Mouse (Mus musculus) midbrain, embryonic 14.5 days (tissue): ENCODE measurements around the gene Nectin2. TPM values are rescaled to one million over a fixed set of nuclear protein-coding genes. Genes with fewer than 3 reads are reported as not detected.

Experiments used
- ATAC-seq: fragments of 200-750 bp; cut with Nextera tagmentation; 2 replicates; pipeline ENCODE4 v1.8.0; 2017; ENCODE audit warnings: moderate number of reproducible peaks, moderate library complexity; ENCODE audit not compliant: low FRiP score, low TSS enrichment
- DNase-seq: peaks from one replicate; pipeline ENCODE4 v3.0.0-alpha.2; 2015
- H3K27ac ChIP-seq: fragments of 300-500 bp; sonication (generic); replicated peaks from 2 replicates; pipeline ENCODE4 v1.5.1; 2014; ENCODE audit warnings: mild to moderate bottlenecking, low read depth, low read length, moderate library complexity
- H3K27me3 ChIP-seq: fragments of 300-500 bp; sonication (generic); 2 replicates; pipeline ENCODE4 v1.6.1; 2014; ENCODE audit warnings: low read length, control low read depth, mixed read lengths; ENCODE audit not compliant: control insufficient read depth, insufficient read depth
- H3K36me3 ChIP-seq: fragments of 300-500 bp; sonication (generic); 2 replicates; pipeline ENCODE4 v1.6.1; 2014; ENCODE audit warnings: low read length, control low read depth; ENCODE audit not compliant: control insufficient read depth, insufficient read depth
- H3K4me1 ChIP-seq: fragments of 300-500 bp; sonication (generic); 2 replicates; pipeline ENCODE4 v1.6.1; 2014; ENCODE audit warnings: mild to moderate bottlenecking, antibody characterized with exemption, low read length, control low read depth; ENCODE audit not compliant: control insufficient read depth, insufficient read depth
- H3K4me2 ChIP-seq: fragments of 300-500 bp; sonication (generic); 2 replicates; pipeline ENCODE4 v1.6.1; 2014; ENCODE audit warnings: mild to moderate bottlenecking, low read length, moderate library complexity
- H3K4me3 ChIP-seq: fragments of 300-500 bp; sonication (generic); replicated peaks from 2 replicates; pipeline ENCODE4 v1.5.1; 2014; ENCODE audit warnings: low read depth, low read length
- H3K9ac ChIP-seq: fragments of 300-500 bp; sonication (generic); replicated peaks from 2 replicates; pipeline ENCODE4 v1.6.1; 2014; ENCODE audit warnings: mild to moderate bottlenecking, low read length, moderate library complexity
- H3K9me3 ChIP-seq: fragments of 300-500 bp; sonication (generic); 2 replicates; pipeline ENCODE4 v1.6.1; 2016; ENCODE audit warnings: low read length, control low read depth, mixed read lengths; ENCODE audit not compliant: control insufficient read depth
- WGBS: fragments of 180-500 bp; shearing (Covaris S2); extraction: QIAGEN DNeasy Blood & Tissue Kit; methylation state at CpG from one replicate; pipeline ENCODE4 v1.1.7; 2014; 5-methylcytosine and 5-hydroxymethylcytosine counted together
- polyA plus RNA-seq: library from polyadenylated mRNA; unstranded; fragments of >200 nt; fragmentation: Nextera tagmentation; extraction: Ambion mirVana; gene quantifications from 2 replicates; pipeline ENCODE4 v1.2.1, GENCODE M21; 2014

Nectin2 gene
- polyA plus RNA-seq, 1 experiment from 2014 or later: 41.1 TPM

DNA sequence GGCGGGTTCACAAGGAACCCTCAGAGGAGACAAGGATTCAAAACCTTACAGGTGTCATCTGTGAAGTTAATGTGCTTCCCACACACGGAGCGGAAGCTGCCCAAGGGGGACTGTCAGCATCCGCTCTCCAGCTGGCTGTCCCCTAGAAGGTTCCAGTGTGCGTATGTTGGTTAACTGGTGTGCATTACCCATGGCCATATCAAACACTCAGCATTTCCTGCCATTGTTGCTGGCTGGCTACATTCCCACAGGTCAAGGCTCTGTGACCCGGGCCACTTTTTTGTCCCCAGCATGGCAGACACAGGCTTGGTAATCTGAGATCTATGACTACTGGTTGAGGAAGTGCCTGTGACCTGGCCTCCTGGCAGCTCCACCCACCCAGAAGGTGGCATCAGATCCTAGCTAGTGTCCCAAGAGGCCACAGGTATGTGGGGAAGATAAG lies 27.5 kb downstream of the Nectin2 start:
- Histone ChIP-seq H3K27ac (no peak overlapping the region), H3K4me3 (no peak overlapping the region), H3K36me3 (peaks cover 53% of the 10 kb centered on the region), H3K27me3 (no peaks in the 10 kb centered on the region), H3K9me3 (peaks cover 6% of the 10 kb centered on the region; the same call in 1 of the 2 replicates), H3K9ac (no peak overlapping the region), H3K4me1 (no peaks in the 10 kb centered on the region), H3K4me2 (no peak overlapping the region)
- DNase-seq (no peak), ATAC-seq (no peak)
- 93% methylated on average over 6 of the region's 6 CpGs for WGBS

- Histone ChIP-seq H3K36me3 (peaks cover 20% of the 10 kb centered on the region), H3K9me3 (peaks cover 6% of the 10 kb centered on the region; the same call in 1 of the 2 replicates), H3K27me3 (no peaks in the 10 kb centered on the region), H3K9ac (no peak overlapping the region), H3K27ac (no peak overlapping the region), H3K4me2 (no peak overlapping the region), H3K4me1 (peaks cover 11% of the 10 kb centered on the region), H3K4me3 (no peak overlapping the region)
- 95% methylated on average over 4 of the region's 4 CpGs for WGBS
- DNase-seq (no peak), ATAC-seq (no peak)
Measured at GRCm38 (mm10) chr7:19719200-19719599, 31.1 kb downstream of the Nectin2 start.

GRCm38 (mm10) chr7:19718297-19718952 lies 31.9 kb downstream of the Nectin2 start:
- H3K4me1 ChIP-seq: peaks cover 15% of the 10 kb centered on the region
- no peak overlapping the region for H3K4me3 ChIP-seq
- 96% methylated on average over 5 of the region's 5 CpGs for WGBS
- peaks cover 12% of the 10 kb centered on the region for H3K36me3 ChIP-seq
- DNase-seq (no peak), ATAC-seq (no peak)
- peaks cover 6% of the 10 kb centered on the region; the same call in 1 of the 2 replicates for H3K9me3 ChIP-seq
- H3K9ac ChIP-seq: no peak overlapping the region
- no peak overlapping the region for H3K27ac ChIP-seq
- H3K4me2 ChIP-seq: no peak overlapping the region
- H3K27me3 ChIP-seq: no peaks in the 10 kb centered on the region

GRCm38 (mm10) chr7:19717346-19717745 lies 32.9 kb downstream of the Nectin2 start:
- 90% methylated on average over 4 of the region's 4 CpGs for WGBS
- no peak overlapping the region for H3K4me3 ChIP-seq
- no peak for DNase-seq
- no peak overlapping the region for H3K9ac ChIP-seq
- H3K36me3 ChIP-seq: peaks cover 10% of the 10 kb centered on the region; the same call in 1 of the 2 replicates
- H3K4me2 ChIP-seq: no peak overlapping the region
- peaks cover 6% of the 10 kb centered on the region; the same call in 1 of the 2 replicates for H3K9me3 ChIP-seq
- no peak for ATAC-seq
- H3K27ac ChIP-seq: no peak overlapping the region
- H3K4me1 ChIP-seq: peaks cover 15% of the 10 kb centered on the region
- no peaks in the 10 kb centered on the region for H3K27me3 ChIP-seq

DNA sequence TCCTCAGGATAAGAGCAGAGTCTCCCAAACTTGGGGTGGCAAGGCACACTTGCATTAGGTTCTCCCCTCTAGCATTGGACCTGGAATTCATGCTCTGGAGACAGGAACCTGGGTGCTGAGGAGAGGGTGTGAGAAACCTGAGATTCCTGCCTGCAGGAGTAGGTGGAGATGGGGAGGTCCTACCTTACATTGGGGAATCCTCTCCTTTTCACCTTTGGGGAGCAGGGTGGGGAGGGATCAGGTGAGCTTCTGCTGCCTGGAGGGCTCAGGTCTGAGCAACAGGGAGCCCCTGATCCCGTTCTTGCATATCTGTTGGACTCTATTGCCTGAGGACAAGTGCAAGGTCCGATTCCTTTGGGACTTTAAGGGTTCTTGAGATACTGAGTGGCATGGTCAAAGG lies 33.5 kb downstream of the Nectin2 start:
- no peak for ATAC-seq
- H3K4me3 ChIP-seq: peak overlapping the region; percentile 40; the same call in 1 of the 2 replicates
- peaks cover 15% of the 10 kb centered on the region for H3K36me3 ChIP-seq
- H3K9ac ChIP-seq: peak overlapping the region; percentile 46; the same call in 1 of the 2 replicates
- no peaks in the 10 kb centered on the region for H3K27me3 ChIP-seq
- peaks cover 15% of the 10 kb centered on the region for H3K4me1 ChIP-seq
- peaks cover 6% of the 10 kb centered on the region; the same call in 1 of the 2 replicates for H3K9me3 ChIP-seq
- peak overlapping the region; percentile 67 for H3K4me2 ChIP-seq
- no peak for DNase-seq
- H3K27ac ChIP-seq: peak overlapping the region; percentile 91
- WGBS: 93% methylated on average over 2 of the region's 2 CpGs

GRCm38 (mm10) chr7:19716055-19716682 lies 34.1 kb downstream of the Nectin2 start:
- ATAC-seq: no peak
- H3K27ac ChIP-seq: peak overlapping the region; percentile 91
- H3K4me3 ChIP-seq: peak overlapping the region; percentile 40
- peaks cover 15% of the 10 kb centered on the region for H3K4me1 ChIP-seq
- peak overlapping the region; percentile 46; the same call in 1 of the 2 replicates for H3K9ac ChIP-seq
- WGBS: 6% methylated on average over 18 of the region's 18 CpGs
- no peaks in the 10 kb centered on the region for H3K27me3 ChIP-seq
- peaks cover 5% of the 10 kb centered on the region; the same call in 1 of the 2 replicates for H3K9me3 ChIP-seq
- H3K4me2 ChIP-seq: peak overlapping the region; percentile 67
- no peak for DNase-seq
- peaks cover 20% of the 10 kb centered on the region for H3K36me3 ChIP-seq

DNA sequence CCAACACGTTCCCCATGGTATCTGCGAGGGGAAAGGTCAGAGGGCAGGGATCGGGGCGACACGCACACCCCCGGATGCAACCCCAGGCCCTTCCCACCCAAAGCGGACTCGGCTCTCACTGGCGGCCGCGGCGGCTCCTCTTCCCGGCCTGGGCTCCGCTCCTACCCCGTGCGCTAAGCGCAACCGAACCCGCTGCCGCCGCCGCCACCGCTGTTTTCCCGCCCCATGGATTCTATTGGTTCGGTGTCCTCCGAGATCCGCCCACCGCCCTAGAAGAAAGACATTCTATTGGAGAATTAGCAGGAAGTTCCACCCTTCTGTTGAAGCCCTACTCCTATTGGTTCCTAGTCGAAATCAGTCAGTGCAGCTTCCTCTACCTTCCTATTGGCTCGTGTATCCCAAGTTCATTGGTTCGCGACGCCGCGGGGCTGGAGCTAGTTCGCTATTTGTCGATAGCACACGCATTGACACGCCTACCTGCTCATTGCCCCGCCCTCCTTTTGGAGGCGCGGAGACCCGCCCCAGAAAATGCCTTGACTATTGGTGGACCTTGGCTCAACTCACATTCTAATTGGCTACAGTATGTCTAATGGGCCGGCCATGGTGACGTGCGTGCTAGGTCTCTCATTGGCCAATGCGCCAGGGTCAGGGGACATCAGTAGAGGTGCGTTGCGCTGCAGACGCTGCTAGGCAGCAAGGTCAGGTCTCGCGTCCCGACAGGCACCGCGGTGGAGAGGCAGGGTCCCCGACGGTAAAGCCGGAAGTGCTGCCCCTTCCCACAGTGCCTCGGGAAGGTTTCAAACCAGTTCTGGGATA lies 34.8 kb downstream of the Nectin2 start, which contains the start of gene Tomm40:
Gene Tomm40, minus strand, starts transcription at position 200 of the 816 bp plus-strand sequence.
- Histone ChIP-seq H3K4me3 (peak within 1 kb of the TSS; percentile 96), H3K4me2 (peak within 1 kb of the TSS; percentile 98), H3K27me3 (no peaks in the 10 kb centered on the region), H3K4me1 (peaks cover 15% of the 10 kb centered on the region), H3K36me3 (peaks cover 26% of the 10 kb centered on the region), H3K9ac (peak within 1 kb of the TSS; percentile 92), H3K9me3 (no peaks in the 10 kb centered on the region), H3K27ac (peak within 1 kb of the TSS; percentile 91)
- WGBS: under 1% methylated on average over 58 of the region's 59 CpGs
- ATAC-seq: peak; percentile 98
- DNase-seq: peak; percentile 100

- peaks cover 15% of the 10 kb centered on the region for H3K4me1 ChIP-seq
- H3K9ac ChIP-seq: peak overlapping the region; percentile 92
- DNase-seq (no peak), ATAC-seq (no peak)
- no peaks in the 10 kb centered on the region for H3K9me3 ChIP-seq
- H3K36me3 ChIP-seq: peaks cover 30% of the 10 kb centered on the region
- H3K27ac ChIP-seq: peak overlapping the region; percentile 72
- peak overlapping the region; percentile 96 for H3K4me3 ChIP-seq
- H3K4me2 ChIP-seq: peak overlapping the region; percentile 98
- WGBS: under 1% methylated on average over 39 of the region's 39 CpGs
- no peaks in the 10 kb centered on the region for H3K27me3 ChIP-seq
Measured at GRCm38 (mm10) chr7:19714836-19715235, 35.4 kb downstream of the Nectin2 start.
